Mouse (Mus musculus) forebrain, embryonic 14.5 days (tissue): Measurements from ENCODE around the gene Rtp3. TPM values are rescaled to one million over a fixed set of nuclear protein-coding genes. Genes with fewer than 3 reads are reported as not detected.

Experiments used
- ATAC-seq: fragments of 200-750 bp; cut with Nextera tagmentation; 2 replicates; pipeline ENCODE4 v1.8.0; 2017; ENCODE audit warnings: mild to moderate bottlenecking, moderate library complexity
- DNase-seq: peaks from one replicate; pipeline ENCODE4 v3.0.0-alpha.2; 2015; ENCODE audit warnings: low spot score
- H3K27ac ChIP-seq: fragments of 300-500 bp; sonication (generic); 2 replicates; pipeline ENCODE4 v1.5.1; 2014; ENCODE audit warnings: low read depth, mild to moderate bottlenecking, control low read depth, low read length, moderate library complexity
- H3K27me3 ChIP-seq: fragments of 300-500 bp; sonication (generic); replicated peaks from 2 replicates; pipeline ENCODE4 v1.6.1; 2014; ENCODE audit warnings: low read length, control low read depth, mixed read lengths; ENCODE audit not compliant: control insufficient read depth, insufficient read depth
- H3K36me3 ChIP-seq: fragments of 300-500 bp; sonication (generic); 2 replicates; pipeline ENCODE4 v1.6.1; 2014; ENCODE audit warnings: low read length, control low read depth; ENCODE audit not compliant: control insufficient read depth, insufficient read depth
- H3K4me1 ChIP-seq: fragments of 300-500 bp; sonication (generic); 2 replicates; pipeline ENCODE4 v1.6.1; 2014; ENCODE audit warnings: antibody characterized with exemption, low read length, control low read depth; ENCODE audit not compliant: control insufficient read depth, insufficient read depth
- H3K4me2 ChIP-seq: fragments of 300-500 bp; sonication (generic); 2 replicates; pipeline ENCODE4 v1.6.1; 2014; ENCODE audit warnings: mild to moderate bottlenecking, control low read depth, low read length
- H3K4me3 ChIP-seq: fragments of 300-500 bp; sonication (generic); 2 replicates; pipeline ENCODE4 v1.5.1; 2014; ENCODE audit warnings: low read depth, low read length, control low read depth
- H3K9ac ChIP-seq: fragments of 300-500 bp; sonication (generic); 2 replicates; pipeline ENCODE4 v1.6.1; 2014; ENCODE audit warnings: mild to moderate bottlenecking, low read length, control low read depth, moderate library complexity
- H3K9me3 ChIP-seq: fragments of 300-500 bp; sonication (generic); replicated peaks from 2 replicates; pipeline ENCODE4 v1.6.1; 2016; ENCODE audit warnings: low read length, control low read depth, mixed read lengths; ENCODE audit not compliant: control insufficient read depth
- WGBS: fragments of 180-500 bp; shearing (Covaris S2); extraction: QIAGEN DNeasy Blood & Tissue Kit; methylation state at CpG from one replicate; pipeline ENCODE4 v1.1.7; 2014; 5-methylcytosine and 5-hydroxymethylcytosine counted together
- polyA plus RNA-seq: library from polyadenylated mRNA; unstranded; fragments of >200 nt; fragmentation: Nextera tagmentation; extraction: Ambion mirVana; gene quantifications from 2 replicates; pipeline ENCODE4 v1.2.1, GENCODE M21; 2014

Rtp3 gene
- polyA plus RNA-seq, 1 experiment from 2014 or later: not detected

DNA sequence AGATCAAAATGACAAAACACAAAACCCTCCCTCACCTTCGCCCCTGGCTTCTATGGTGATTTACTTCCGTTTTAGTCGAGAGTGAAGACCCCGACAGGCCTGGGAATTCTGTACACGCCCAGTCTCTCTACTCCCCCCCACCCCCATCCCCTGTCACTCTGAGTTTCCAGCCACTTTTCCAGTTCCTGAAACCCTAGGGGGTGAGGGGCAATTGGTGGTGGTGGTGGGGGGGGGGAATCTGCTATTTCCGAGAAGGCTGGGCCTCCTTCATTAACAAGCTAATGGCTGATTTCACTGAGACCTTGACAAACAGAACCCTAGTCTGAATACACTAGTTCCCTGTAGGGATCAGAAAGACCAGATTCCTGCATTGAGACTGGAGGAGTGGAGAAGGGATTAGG lies 43.1 kb downstream of the Rtp3 start:
- Histone ChIP-seq H3K4me2 (peak overlapping the region; percentile 16; the same call in 1 of the 2 replicates), H3K4me3 (no peak overlapping the region), H3K36me3 (no peaks in the 10 kb centered on the region), H3K27ac (no peak overlapping the region), H3K9me3 (no peaks in the 10 kb centered on the region), H3K9ac (peak overlapping the region; percentile 17; the same call in 1 of the 2 replicates), H3K4me1 (0 out of 2 replicates have a peak, but pooled peaks cover 6% of the 10 kb centered on the region), H3K27me3 (peaks cover 16% of the 10 kb centered on the region; the same call in 1 of the 2 replicates)
- no peak for DNase-seq
- 3% methylated on average over 6 of the region's 6 CpGs for WGBS
- no peak for ATAC-seq

DNA sequence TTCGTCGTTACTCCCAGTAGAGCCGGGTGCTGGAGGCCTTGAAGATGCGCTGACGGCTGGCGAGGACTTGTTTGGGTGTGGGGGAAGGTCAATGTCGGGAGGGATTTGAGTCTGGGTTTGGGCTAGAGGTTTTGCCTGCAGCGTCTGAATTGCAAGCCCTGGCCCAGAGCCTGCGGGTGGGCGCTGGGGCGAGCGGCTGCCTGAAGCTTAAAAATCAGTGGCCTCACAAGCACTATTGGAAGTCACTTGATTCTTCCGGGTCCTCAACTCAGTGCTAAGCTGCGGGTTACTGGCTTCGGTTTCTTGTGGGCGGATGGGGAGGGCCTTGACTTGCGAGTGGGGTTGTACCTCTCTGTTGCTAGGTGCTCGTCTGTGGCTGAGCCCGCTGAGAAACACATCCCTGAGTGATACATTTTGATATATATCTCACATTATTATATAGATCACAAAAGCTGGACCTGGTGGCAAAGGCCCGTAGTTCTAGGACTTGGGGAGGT lies 43.8 kb downstream of the Rtp3 start:
- 0 out of 2 replicates have a peak, but pooled peaks cover 6% of the 10 kb centered on the region for H3K4me1 ChIP-seq
- no peak overlapping the region for H3K4me3 ChIP-seq
- ATAC-seq (no peak), DNase-seq (no peak)
- peak overlapping the region; percentile 16; the same call in 1 of the 2 replicates for H3K4me2 ChIP-seq
- no peaks in the 10 kb centered on the region for H3K9me3 ChIP-seq
- no peaks in the 10 kb centered on the region for H3K36me3 ChIP-seq
- H3K27ac ChIP-seq: no peak overlapping the region
- 8% methylated on average over 20 of the region's 20 CpGs for WGBS
- peaks cover 16% of the 10 kb centered on the region; the same call in 1 of the 2 replicates for H3K27me3 ChIP-seq
- H3K9ac ChIP-seq: peak overlapping the region; percentile 17; the same call in 1 of the 2 replicates

DNA sequence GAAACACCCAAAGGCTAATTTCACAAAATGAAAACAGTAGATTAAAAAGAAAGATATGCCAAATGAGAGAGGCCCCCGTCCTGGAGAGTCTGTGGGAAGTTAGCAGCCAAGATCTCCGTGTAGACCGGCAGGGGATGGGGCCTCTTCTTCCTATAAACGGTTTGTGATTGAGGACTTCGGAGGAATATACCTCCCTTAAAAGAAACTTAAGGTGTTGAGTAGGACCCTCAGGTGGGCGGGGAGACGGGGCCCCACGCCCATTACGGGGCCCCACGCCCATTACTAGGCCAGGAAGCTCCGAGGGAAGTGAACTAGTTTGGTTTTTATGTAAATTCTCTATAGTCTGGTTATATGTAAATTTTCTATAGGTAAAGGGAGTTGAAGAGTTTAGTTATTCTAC lies 44.5 kb downstream of the Rtp3 start, which contains the start of gene Tdgf1:
Tdgf1 (minus strand) TSS at position 233 of the 400 bp plus-strand sequence.
- no peak for DNase-seq
- peak within 1 kb of the TSS; percentile 17; the same call in 1 of the 2 replicates for H3K9ac ChIP-seq
- H3K4me1 ChIP-seq: 0 out of 2 replicates have a peak, but pooled peaks cover 6% of the 10 kb centered on the region
- 15% methylated on average over 11 of the region's 11 CpGs for WGBS
- no peak for ATAC-seq
- no peaks in the 10 kb centered on the region for H3K9me3 ChIP-seq
- H3K27ac ChIP-seq: no peak within 1 kb of the TSS
- no peak within 1 kb of the TSS for H3K4me3 ChIP-seq
- H3K4me2 ChIP-seq: peak within 1 kb of the TSS; percentile 16; the same call in 1 of the 2 replicates
- no peaks in the 10 kb centered on the region for H3K36me3 ChIP-seq
- H3K27me3 ChIP-seq: peaks cover 16% of the 10 kb centered on the region; the same call in 1 of the 2 replicates

DNA sequence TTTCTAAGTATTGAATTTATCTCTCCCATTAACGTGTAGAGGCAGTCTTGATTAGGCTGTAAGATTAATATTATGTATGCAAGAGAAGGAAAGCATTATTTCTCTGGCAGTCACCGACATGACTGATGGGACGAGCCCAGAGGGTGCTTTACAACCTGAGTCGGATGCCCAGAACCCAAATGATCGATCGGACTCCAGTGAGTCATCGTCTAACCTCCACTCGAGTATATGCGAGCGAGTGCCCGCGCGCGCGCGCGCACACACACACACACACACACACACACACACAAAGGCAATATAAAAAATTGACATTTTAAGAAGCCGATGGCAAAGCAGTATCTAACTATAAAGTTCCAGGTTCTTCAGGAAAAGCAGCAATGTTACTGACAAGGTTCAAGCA lies 45.0 kb downstream of the Rtp3 start:
- H3K36me3 ChIP-seq: no peaks in the 10 kb centered on the region
- no peak overlapping the region for H3K4me2 ChIP-seq
- DNase-seq (no peak), ATAC-seq (no peak)
- H3K9ac ChIP-seq: no peak overlapping the region
- H3K4me3 ChIP-seq: no peak overlapping the region
- WGBS: 29% methylated on average over 18 of the region's 18 CpGs
- peaks cover 16% of the 10 kb centered on the region; the same call in 1 of the 2 replicates for H3K27me3 ChIP-seq
- no peak overlapping the region for H3K27ac ChIP-seq
- no peaks in the 10 kb centered on the region for H3K9me3 ChIP-seq
- 0 out of 2 replicates have a peak, but pooled peaks cover 6% of the 10 kb centered on the region for H3K4me1 ChIP-seq

DNA sequence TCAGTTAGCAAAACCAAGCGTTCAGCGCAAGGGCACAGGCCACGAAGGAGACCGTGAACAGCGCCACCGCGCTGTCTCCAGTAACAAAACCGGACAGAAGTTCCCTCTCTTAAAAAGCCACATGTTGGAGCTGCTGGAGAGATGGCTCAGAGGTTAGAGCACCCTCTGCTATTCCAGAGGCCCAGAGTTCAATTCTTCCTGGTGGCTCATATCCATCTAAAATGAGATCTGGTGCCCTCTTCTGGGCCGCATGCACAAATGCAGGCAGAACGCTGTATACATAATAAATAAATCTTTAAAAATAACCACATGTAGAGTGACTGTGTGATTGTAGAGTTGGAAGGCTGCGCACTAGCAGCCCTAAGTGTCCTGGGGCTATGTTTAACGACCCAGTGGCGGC lies 46.1 kb downstream of the Rtp3 start:
- H3K4me1 ChIP-seq: 0 out of 2 replicates have a peak, but pooled peaks cover 6% of the 10 kb centered on the region
- WGBS: 34% methylated on average over 13 of the region's 13 CpGs
- DNase-seq (no peak), ATAC-seq (no peak)
- H3K4me3 ChIP-seq: no peak overlapping the region
- H3K9me3 ChIP-seq: no peaks in the 10 kb centered on the region
- no peak overlapping the region for H3K4me2 ChIP-seq
- no peak overlapping the region for H3K9ac ChIP-seq
- no peak overlapping the region for H3K27ac ChIP-seq
- H3K36me3 ChIP-seq: no peaks in the 10 kb centered on the region
- peaks cover 16% of the 10 kb centered on the region; the same call in 1 of the 2 replicates for H3K27me3 ChIP-seq

DNA sequence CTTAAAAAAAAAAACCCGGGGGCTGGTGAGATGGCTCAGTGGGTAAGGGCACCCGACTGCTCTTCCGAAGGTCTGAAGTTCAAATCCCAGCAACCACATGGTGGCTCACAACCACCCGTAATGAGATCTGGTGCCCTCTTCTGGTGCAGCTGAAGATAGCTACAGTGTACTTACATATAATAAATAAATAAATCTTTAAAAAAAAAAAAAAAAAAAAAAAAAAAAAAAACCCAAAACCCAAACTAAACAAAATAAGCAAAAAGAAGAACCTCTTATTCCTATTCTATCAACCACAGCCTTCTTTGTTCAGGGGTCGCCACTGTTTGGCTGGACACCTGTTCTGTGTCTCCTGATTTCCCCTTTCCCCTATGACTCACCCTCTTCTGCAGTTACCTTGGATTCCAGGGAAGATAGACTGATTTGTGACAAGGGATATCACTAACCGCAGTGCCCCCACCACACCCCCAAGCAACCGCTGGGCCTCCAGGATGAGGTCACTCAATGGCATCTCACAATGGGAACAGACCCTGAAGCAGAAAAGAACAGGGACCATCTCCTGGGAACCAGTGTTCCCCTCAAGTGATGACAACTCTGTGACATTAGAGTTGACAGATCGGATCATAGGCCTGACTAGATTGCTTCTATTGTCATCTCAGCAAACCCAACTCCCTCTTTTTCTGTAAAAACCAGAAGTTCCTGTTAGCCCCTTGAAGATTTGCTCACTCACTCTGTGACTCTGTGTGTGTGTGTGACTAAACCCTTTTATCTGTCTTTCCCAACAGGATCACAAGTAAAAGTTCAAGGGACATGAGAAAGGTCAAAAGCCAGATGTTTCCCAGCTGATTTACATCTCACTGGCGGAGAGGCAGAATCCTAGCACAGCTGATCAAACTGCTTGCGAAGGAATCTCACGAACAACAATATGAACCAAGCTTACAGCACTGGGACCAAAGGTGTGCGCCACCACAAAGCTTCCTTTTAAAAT lies 52.6 kb downstream of the Rtp3 start:
- 84% methylated on average over 12 of the region's 12 CpGs for WGBS
- H3K9ac ChIP-seq: no peak overlapping the region
- ATAC-seq (no peak), DNase-seq (no peak)
- H3K36me3 ChIP-seq: no peaks in the 10 kb centered on the region
- no peaks in the 10 kb centered on the region for H3K27me3 ChIP-seq
- H3K9me3 ChIP-seq: no peaks in the 10 kb centered on the region
- H3K4me3 ChIP-seq: no peak overlapping the region
- no peaks in the 10 kb centered on the region for H3K4me1 ChIP-seq
- H3K27ac ChIP-seq: no peak overlapping the region
- no peak overlapping the region for H3K4me2 ChIP-seq

DNA sequence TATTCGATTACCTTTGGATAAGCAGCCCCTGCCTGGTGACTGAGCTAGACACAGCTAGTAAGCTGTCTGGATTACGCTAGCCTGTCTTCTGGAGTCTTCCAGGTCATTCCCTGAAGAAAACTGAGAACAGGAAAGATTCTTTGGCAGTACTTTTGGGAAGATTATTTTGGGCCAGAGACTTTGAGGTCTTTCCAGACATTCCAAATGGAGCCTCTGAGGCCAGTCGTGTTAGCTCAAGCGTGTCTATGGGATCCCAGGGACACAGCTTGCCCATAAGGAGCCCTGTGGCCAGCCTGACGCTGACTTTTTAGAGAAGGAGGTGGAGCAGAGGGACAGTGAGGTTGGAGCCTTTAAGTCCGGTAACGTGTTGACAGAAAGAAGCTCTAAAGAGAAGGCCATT lies 54.4 kb downstream of the Rtp3 start:
- 84% methylated on average over 7 of the region's 7 CpGs for WGBS
- no peak for ATAC-seq

More for the DNA sequence above, 54.4 kb downstream of the Rtp3 start:
- Histone ChIP-seq H3K27ac (no peak overlapping the region), H3K36me3 (no peaks in the 10 kb centered on the region), H3K27me3 (no peaks in the 10 kb centered on the region), H3K4me3 (no peak overlapping the region), H3K9me3 (no peaks in the 10 kb centered on the region), H3K4me1 (no peaks in the 10 kb centered on the region), H3K9ac (no peak overlapping the region), H3K4me2 (no peak overlapping the region)
- DNase-seq: no peak
